Mouse (Mus musculus): ENCODE results near the gene Ttll5. TPM values are rescaled to one million over a fixed set of nuclear protein-coding genes. Genes with fewer than 3 reads are reported as not detected.

The Ttll5 gene
- total and polyA plus RNA-seq, 2 experiments from 2014 or later, result 6.3 to 16.8 TPM

GRCm38 (mm10) chr12:85828856-85829255, 4.4 kb downstream of the Ttll5 start:
- Histone ChIP-seq H3K4me1 (ENCODE audit: control insufficient read depth, insufficient read depth) (peaks cover 3% of the 10 kb centered on the region), H3K4me3 (ENCODE audit: low read depth, low read length) (no peak overlapping the region), H3K9ac (replicated peaks; ENCODE audit: low read depth, low read length) (no peak overlapping the region), H3K27ac (ENCODE audit: low read depth) (no peak overlapping the region), H3K9me3 (replicated peaks; ENCODE audit: control insufficient read depth, low read length) (no peaks in the 10 kb centered on the region), H3K4me2 (ENCODE audit: low read depth, low read length) (no peak overlapping the region), H3K36me3 (replicated peaks; ENCODE audit: control insufficient read depth, insufficient read depth, low read length) (peaks cover 32% of the 10 kb centered on the region; the same call in 1 of the 2 replicates), H3K27me3 (ENCODE audit: control insufficient read depth, insufficient read depth, low read length) (no peaks in the 10 kb centered on the region)
- DNase-seq (ENCODE audit: low spot score) (no peak), ATAC-seq (ENCODE audit: insufficient read depth, low read depth) (no peak)
- TF ChIP-seq CTCF (IDR thresholded peaks at IDR 0.05; ENCODE audit: low read depth) (no peak), EP300 (IDR thresholded peaks at IDR 0.05; ENCODE audit: low read depth) (no peak)
- WGBS, result 94% methylated on average over 3 of the region's 3 CpGs

GRCm38 (mm10) chr12:85829866-85830265, 5.4 kb downstream of the Ttll5 start:
- H3K27ac ChIP-seq (ENCODE audit: low read depth), result no peak overlapping the region
- peaks cover 35% of the 10 kb centered on the region; the same call in 1 of the 2 replicates for H3K36me3 ChIP-seq (replicated peaks; ENCODE audit: control insufficient read depth, insufficient read depth, low read length)
- WGBS, result 86% methylated on average over 3 of the region's 3 CpGs
- no peak for ATAC-seq (ENCODE audit: insufficient read depth, low read depth)
- no peaks in the 10 kb centered on the region for H3K27me3 ChIP-seq (ENCODE audit: control insufficient read depth, insufficient read depth, low read length)
- H3K9me3 ChIP-seq (replicated peaks; ENCODE audit: control insufficient read depth, low read length), result no peaks in the 10 kb centered on the region
- no peaks in the 10 kb centered on the region for H3K4me1 ChIP-seq (ENCODE audit: control insufficient read depth, insufficient read depth)
- TF ChIP-seq EP300 (IDR thresholded peaks at IDR 0.05; ENCODE audit: low read depth), result no peak
- TF ChIP-seq CTCF (IDR thresholded peaks at IDR 0.05; ENCODE audit: low read depth), result no peak
- H3K4me2 ChIP-seq (ENCODE audit: low read depth, low read length), result no peak overlapping the region
- DNase-seq (ENCODE audit: low spot score), result no peak
- H3K4me3 ChIP-seq (ENCODE audit: low read depth, low read length), result no peak overlapping the region
- H3K9ac ChIP-seq (replicated peaks; ENCODE audit: low read depth, low read length), result no peak overlapping the region

- DNase-seq (ENCODE audit: low spot score) (peak; percentile 49), ATAC-seq (ENCODE audit: insufficient read depth, low read depth) (peak; percentile 57)
- Histone ChIP-seq H3K36me3 (replicated peaks; ENCODE audit: control insufficient read depth, insufficient read depth, low read length) (peaks cover 35% of the 10 kb centered on the region; the same call in 1 of the 2 replicates), H3K9ac (replicated peaks; ENCODE audit: low read depth, low read length) (no peak overlapping the region), H3K4me1 (ENCODE audit: control insufficient read depth, insufficient read depth) (no peaks in the 10 kb centered on the region), H3K27me3 (ENCODE audit: control insufficient read depth, insufficient read depth, low read length) (no peaks in the 10 kb centered on the region), H3K27ac (ENCODE audit: low read depth) (0 out of 2 replicates have a peak overlapping the region, but pooled peaks have one; percentile 25), H3K4me3 (ENCODE audit: low read depth, low read length) (no peak overlapping the region), H3K9me3 (replicated peaks; ENCODE audit: control insufficient read depth, low read length) (no peaks in the 10 kb centered on the region), H3K4me2 (ENCODE audit: low read depth, low read length) (no peak overlapping the region)
- WGBS, result 45% methylated on average over 3 of the region's 3 CpGs
- TF ChIP-seq CTCF (IDR thresholded peaks at IDR 0.05; ENCODE audit: low read depth) (no peak), EP300 (IDR thresholded peaks at IDR 0.05; ENCODE audit: low read depth) (no peak)
Observed at GRCm38 (mm10) chr12:85830691-85831090, 6.2 kb downstream of the Ttll5 start.

- peak overlapping the region; percentile 55 for H3K27ac ChIP-seq (ENCODE audit: low read depth)
Observed at GRCm38 (mm10) chr12:85834543-85834942, 10.1 kb downstream of the Ttll5 start.

GRCm38 (mm10) chr12:85837765-85838164, 13.3 kb downstream of the Ttll5 start:
- no peaks in the 10 kb centered on the region for H3K4me1 ChIP-seq (ENCODE audit: control insufficient read depth, insufficient read depth)
- no peaks in the 10 kb centered on the region for H3K27me3 ChIP-seq (ENCODE audit: control insufficient read depth, insufficient read depth, low read length)
- H3K27ac ChIP-seq (ENCODE audit: low read depth), result no peak overlapping the region
- H3K9me3 ChIP-seq (replicated peaks; ENCODE audit: control insufficient read depth, low read length), result no peaks in the 10 kb centered on the region
- H3K36me3 ChIP-seq (replicated peaks; ENCODE audit: control insufficient read depth, insufficient read depth, low read length), result peaks cover 10% of the 10 kb centered on the region; the same call in 1 of the 2 replicates
- H3K4me2 ChIP-seq (ENCODE audit: low read depth, low read length), result no peak overlapping the region
- no peak for DNase-seq (ENCODE audit: low spot score)
- no peak overlapping the region for H3K9ac ChIP-seq (replicated peaks; ENCODE audit: low read depth, low read length)
- TF ChIP-seq CTCF (IDR thresholded peaks at IDR 0.05; ENCODE audit: low read depth), result no peak; the same call in 1 of the 2 replicates
- TF ChIP-seq EP300 (IDR thresholded peaks at IDR 0.05; ENCODE audit: low read depth), result no peak
- WGBS, result 73% methylated on average over 2 of the region's 2 CpGs
- no peak overlapping the region for H3K4me3 ChIP-seq (ENCODE audit: low read depth, low read length)
- no peak for ATAC-seq (ENCODE audit: insufficient read depth, low read depth)

More at GRCm38 (mm10) chr12:85834543-85834942, 10.1 kb downstream of the Ttll5 start:
- TF ChIP-seq EP300 (IDR thresholded peaks at IDR 0.05; ENCODE audit: low read depth) (no peak), CTCF (IDR thresholded peaks at IDR 0.05; ENCODE audit: low read depth) (no peak)
- DNase-seq (ENCODE audit: low spot score), result no peak
- ATAC-seq (ENCODE audit: insufficient read depth, low read depth), result peak; percentile 27; the same call in 1 of the 2 replicates
- H3K4me1 ChIP-seq (ENCODE audit: control insufficient read depth, insufficient read depth), result no peaks in the 10 kb centered on the region
- H3K9me3 ChIP-seq (replicated peaks; ENCODE audit: control insufficient read depth, low read length), result no peaks in the 10 kb centered on the region
- H3K27me3 ChIP-seq (ENCODE audit: control insufficient read depth, insufficient read depth, low read length), result no peaks in the 10 kb centered on the region
- 0 out of 2 replicates have a peak overlapping the region, but pooled peaks have one; percentile 11 for H3K4me2 ChIP-seq (ENCODE audit: low read depth, low read length)
- WGBS, result 46% methylated on average over 2 of the region's 2 CpGs
- H3K9ac ChIP-seq (replicated peaks; ENCODE audit: low read depth, low read length), result no peak overlapping the region
- H3K4me3 ChIP-seq (ENCODE audit: low read depth, low read length), result no peak overlapping the region
- H3K36me3 ChIP-seq (replicated peaks; ENCODE audit: control insufficient read depth, insufficient read depth, low read length), result peaks cover 26% of the 10 kb centered on the region; the same call in 1 of the 2 replicates

Data from heart, postnatal 0 days (tissue).